Mouse (Mus musculus) small intestine, adult 2 months (tissue): ENCODE measurements around the gene Rims3.

Experiments
- CTCF ChIP-seq: fragments of 200-500 bp; IDR thresholded peaks from 2 replicates; pipeline ENCODE4 v1.5.1; 2012; ENCODE audit warnings: low read depth, mild to moderate bottlenecking, control low read depth, inconsistent platforms, low read length, moderate library complexity, mixed read lengths; ENCODE audit not compliant: insufficient replicate concordance, insufficient read length; ENCODE audit errors: extremely low read depth
- POLR2A ChIP-seq: fragments of 200-500 bp; IDR thresholded peaks from 2 replicates; pipeline ENCODE4 v1.6.1; 2012; ENCODE audit warnings: low read depth, mild to moderate bottlenecking, control low read depth, inconsistent platforms, low read length, moderate library complexity

- TF ChIP-seq POLR2A (no peak), CTCF (no peak)
These were observed 28.2 kb upstream of the Rims3 start for GRCm38 (mm10) chr4:120826418-120826817.
